Mouse (Mus musculus): ENCODE results near the gene Atg14. TPM values are rescaled to one million over a fixed set of nuclear protein-coding genes. Genes with fewer than 3 reads are reported as not detected.
A peak's percentile ranks its signal among the peaks of the same experiment; 100 is the strongest.

Atg14 gene
- polyA plus RNA-seq, 1 experiment = 9.4 TPM

GRCm38 (mm10) chr14:47514816-47515453 lies 55.5 kb downstream of the Atg14 start:
- TF ChIP-seq CTCF (conservative IDR thresholded peaks at IDR 0.05; ENCODE audit: insufficient read depth, insufficient read length, low read depth, low read length) (no peak), POLR2A (IDR thresholded peaks at IDR 0.05; ENCODE audit: low read depth, low read length) (no peak)
- H3K27me3 ChIP-seq (replicated peaks; ENCODE audit: control insufficient read depth, insufficient read depth, low read length) = no peaks in the 10 kb centered on the region
- 18% methylated on average over 7 of the region's 7 CpGs for WGBS
- no peaks in the 10 kb centered on the region for H3K36me3 ChIP-seq (ENCODE audit: control insufficient read depth, insufficient read depth, low read length)
- DNase-seq = peak; percentile 60
- peak overlapping the region; percentile 45 for H3K27ac ChIP-seq (ENCODE audit: insufficient read depth, low read depth, low read length)
- H3K4me3 ChIP-seq (ENCODE audit: insufficient read depth, low read depth, low read length) = no peak overlapping the region
- peaks cover 5% of the 10 kb centered on the region; the same call in 1 of the 2 replicates for H3K4me1 ChIP-seq (ENCODE audit: control insufficient read depth, insufficient read depth, low read length)

- Histone ChIP-seq H3K4me1 (ENCODE audit: control insufficient read depth, insufficient read depth, low read length) (peaks cover 5% of the 10 kb centered on the region; the same call in 1 of the 2 replicates), H3K36me3 (ENCODE audit: control insufficient read depth, insufficient read depth, low read length) (no peaks in the 10 kb centered on the region), H3K4me3 (ENCODE audit: insufficient read depth, low read depth, low read length) (no peak overlapping the region), H3K27me3 (replicated peaks; ENCODE audit: control insufficient read depth, insufficient read depth, low read length) (no peaks in the 10 kb centered on the region), H3K27ac (ENCODE audit: insufficient read depth, low read depth, low read length) (no peak overlapping the region)
- WGBS = 94% methylated on average over 3 of the region's 3 CpGs
- no peak for DNase-seq
- TF ChIP-seq POLR2A (IDR thresholded peaks at IDR 0.05; ENCODE audit: low read depth, low read length) (no peak), CTCF (conservative IDR thresholded peaks at IDR 0.05; ENCODE audit: insufficient read depth, insufficient read length, low read depth, low read length) (no peak)
These were observed 56.8 kb downstream of the Atg14 start for GRCm38 (mm10) chr14:47513606-47514005.

- no peak for TF ChIP-seq CTCF (conservative IDR thresholded peaks at IDR 0.05; ENCODE audit: insufficient read depth, insufficient read length, low read depth, low read length)
- no peak for TF ChIP-seq POLR2A (IDR thresholded peaks at IDR 0.05; ENCODE audit: low read depth, low read length)
- no peak for DNase-seq
- Histone ChIP-seq H3K27ac (ENCODE audit: insufficient read depth, low read depth, low read length) (no peak overlapping the region), H3K36me3 (ENCODE audit: control insufficient read depth, insufficient read depth, low read length) (no peaks in the 10 kb centered on the region), H3K4me3 (ENCODE audit: insufficient read depth, low read depth, low read length) (no peak overlapping the region), H3K27me3 (replicated peaks; ENCODE audit: control insufficient read depth, insufficient read depth, low read length) (no peaks in the 10 kb centered on the region), H3K4me1 (ENCODE audit: control insufficient read depth, insufficient read depth, low read length) (peaks cover 3% of the 10 kb centered on the region; the same call in 1 of the 2 replicates)
- WGBS = 85% methylated on average over 4 of the region's 4 CpGs
These were observed 60.2 kb downstream of the Atg14 start for GRCm38 (mm10) chr14:47510244-47510643.

- no peak for TF ChIP-seq POLR2A (IDR thresholded peaks at IDR 0.05; ENCODE audit: low read depth, low read length)
- TF ChIP-seq CTCF (conservative IDR thresholded peaks at IDR 0.05; ENCODE audit: insufficient read depth, insufficient read length, low read depth, low read length) = no peak
- H3K4me3 ChIP-seq (ENCODE audit: insufficient read depth, low read depth, low read length) = no peak overlapping the region
- peaks cover 3% of the 10 kb centered on the region for H3K4me1 ChIP-seq (ENCODE audit: control insufficient read depth, insufficient read depth, low read length)
- no peak overlapping the region for H3K27ac ChIP-seq (ENCODE audit: insufficient read depth, low read depth, low read length)
- H3K27me3 ChIP-seq (replicated peaks; ENCODE audit: control insufficient read depth, insufficient read depth, low read length) = no peaks in the 10 kb centered on the region
- no peaks in the 10 kb centered on the region for H3K36me3 ChIP-seq (ENCODE audit: control insufficient read depth, insufficient read depth, low read length)
- DNase-seq = no peak
These were observed 62.4 kb downstream of the Atg14 start for GRCm38 (mm10) chr14:47508035-47508434.

GRCm38 (mm10) chr14:47506676-47507075 lies 63.8 kb downstream of the Atg14 start:
- no peak overlapping the region for H3K27ac ChIP-seq (ENCODE audit: insufficient read depth, low read depth, low read length)
- H3K36me3 ChIP-seq (ENCODE audit: control insufficient read depth, insufficient read depth, low read length) = no peaks in the 10 kb centered on the region
- TF ChIP-seq POLR2A (IDR thresholded peaks at IDR 0.05; ENCODE audit: low read depth, low read length) (no peak), CTCF (conservative IDR thresholded peaks at IDR 0.05; ENCODE audit: insufficient read depth, insufficient read length, low read depth, low read length) (no peak)
- no peaks in the 10 kb centered on the region for H3K27me3 ChIP-seq (replicated peaks; ENCODE audit: control insufficient read depth, insufficient read depth, low read length)
- peaks cover 6% of the 10 kb centered on the region; the same call in 1 of the 2 replicates for H3K4me1 ChIP-seq (ENCODE audit: control insufficient read depth, insufficient read depth, low read length)
- DNase-seq = no peak
- no peak overlapping the region for H3K4me3 ChIP-seq (ENCODE audit: insufficient read depth, low read depth, low read length)
- 91% methylated on average over 5 of the region's 5 CpGs for WGBS

- no peak overlapping the region for H3K4me3 ChIP-seq (ENCODE audit: insufficient read depth, low read depth, low read length)
- H3K27ac ChIP-seq (ENCODE audit: insufficient read depth, low read depth, low read length) = no peak overlapping the region
- no peaks in the 10 kb centered on the region for H3K36me3 ChIP-seq (ENCODE audit: control insufficient read depth, insufficient read depth, low read length)
- no peaks in the 10 kb centered on the region for H3K27me3 ChIP-seq (replicated peaks; ENCODE audit: control insufficient read depth, insufficient read depth, low read length)
- DNase-seq = no peak
- TF ChIP-seq CTCF (conservative IDR thresholded peaks at IDR 0.05; ENCODE audit: insufficient read depth, insufficient read length, low read depth, low read length) (no peak), POLR2A (IDR thresholded peaks at IDR 0.05; ENCODE audit: low read depth, low read length) (no peak)
- 78% methylated on average over 3 of the region's 3 CpGs for WGBS
- H3K4me1 ChIP-seq (ENCODE audit: control insufficient read depth, insufficient read depth, low read length) = peaks cover 6% of the 10 kb centered on the region; the same call in 1 of the 2 replicates
These were observed 66.4 kb downstream of the Atg14 start for GRCm38 (mm10) chr14:47504036-47504435.

GRCm38 (mm10) chr14:47498632-47499031 lies 71.8 kb downstream of the Atg14 start:
- Histone ChIP-seq H3K27ac (ENCODE audit: insufficient read depth, low read depth, low read length) (no peak overlapping the region), H3K27me3 (replicated peaks; ENCODE audit: control insufficient read depth, insufficient read depth, low read length) (no peaks in the 10 kb centered on the region), H3K4me3 (ENCODE audit: insufficient read depth, low read depth, low read length) (no peak overlapping the region), H3K4me1 (ENCODE audit: control insufficient read depth, insufficient read depth, low read length) (peaks cover 6% of the 10 kb centered on the region; the same call in 1 of the 2 replicates), H3K36me3 (ENCODE audit: control insufficient read depth, insufficient read depth, low read length) (no peaks in the 10 kb centered on the region)
- 84% methylated on average over 5 of the region's 5 CpGs for WGBS
- no peak for DNase-seq
- no peak for TF ChIP-seq POLR2A (IDR thresholded peaks at IDR 0.05; ENCODE audit: low read depth, low read length)
- TF ChIP-seq CTCF (conservative IDR thresholded peaks at IDR 0.05; ENCODE audit: insufficient read depth, insufficient read length, low read depth, low read length) = no peak

All from kidney, adult 2 months (tissue).